Mouse (Mus musculus) intestine, embryonic 16.5 days (tissue): Measurements from ENCODE around the gene Dusp16. TPM values are rescaled to one million over a fixed set of nuclear protein-coding genes. Genes with fewer than 3 reads are reported as not detected.

Source experiments
- ATAC-seq: fragments of 200-750 bp; cut with Nextera tagmentation; 2 replicates; pipeline ENCODE4 v1.8.0; 2017; ENCODE audit warnings: moderate TSS enrichment, moderate library complexity
- H3K27ac ChIP-seq: fragments of 300-500 bp; sonication (generic); 2 replicates; pipeline ENCODE4 v1.5.1; 2014; ENCODE audit warnings: mild to moderate bottlenecking, low read length
- H3K27me3 ChIP-seq: fragments of 300-500 bp; sonication (generic); replicated peaks from 2 replicates; pipeline ENCODE4 v1.6.1; 2014; ENCODE audit warnings: low read length, control low read depth, mixed read lengths; ENCODE audit not compliant: control insufficient read depth, insufficient read depth
- H3K36me3 ChIP-seq: fragments of 300-500 bp; sonication (generic); 2 replicates; pipeline ENCODE4 v1.6.1; 2014; ENCODE audit warnings: low read length, control low read depth; ENCODE audit not compliant: control insufficient read depth, insufficient read depth
- H3K4me1 ChIP-seq: fragments of 300-500 bp; sonication (generic); 2 replicates; pipeline ENCODE4 v1.6.1; 2014; ENCODE audit warnings: low read length, control low read depth, mixed read lengths; ENCODE audit not compliant: control insufficient read depth, insufficient read depth
- H3K4me2 ChIP-seq: fragments of 300-500 bp; sonication (generic); 2 replicates; pipeline ENCODE4 v1.6.1; 2014; ENCODE audit warnings: low read depth, low read length, control low read depth
- H3K4me3 ChIP-seq: fragments of 300-500 bp; sonication (generic); 2 replicates; pipeline ENCODE4 v1.5.1; 2014; ENCODE audit warnings: mild to moderate bottlenecking, low read length
- H3K9ac ChIP-seq: fragments of 300-500 bp; sonication (generic); 2 replicates; pipeline ENCODE4 v1.6.1; 2014; ENCODE audit warnings: low read depth, low read length
- H3K9me3 ChIP-seq: fragments of 300-500 bp; sonication (generic); 2 replicates; pipeline ENCODE4 v1.6.1; 2016; ENCODE audit warnings: low read length, control low read depth; ENCODE audit not compliant: control insufficient read depth
- WGBS: fragments of 180-500 bp; shearing (Covaris S2); extraction: QIAGEN DNeasy Blood & Tissue Kit; methylation state at CpG from one replicate; pipeline ENCODE4 v1.1.7; 2014; 5-methylcytosine and 5-hydroxymethylcytosine counted together
- polyA plus RNA-seq: library from polyadenylated mRNA; unstranded; fragments of >200 nt; fragmentation: Nextera tagmentation; extraction: Ambion mirVana; gene quantifications from 2 replicates; pipeline ENCODE4 v1.2.1, GENCODE M21; 2015

The Dusp16 gene
- polyA plus RNA-seq, 1 experiment from 2014 or later = 11.9 TPM

DNA sequence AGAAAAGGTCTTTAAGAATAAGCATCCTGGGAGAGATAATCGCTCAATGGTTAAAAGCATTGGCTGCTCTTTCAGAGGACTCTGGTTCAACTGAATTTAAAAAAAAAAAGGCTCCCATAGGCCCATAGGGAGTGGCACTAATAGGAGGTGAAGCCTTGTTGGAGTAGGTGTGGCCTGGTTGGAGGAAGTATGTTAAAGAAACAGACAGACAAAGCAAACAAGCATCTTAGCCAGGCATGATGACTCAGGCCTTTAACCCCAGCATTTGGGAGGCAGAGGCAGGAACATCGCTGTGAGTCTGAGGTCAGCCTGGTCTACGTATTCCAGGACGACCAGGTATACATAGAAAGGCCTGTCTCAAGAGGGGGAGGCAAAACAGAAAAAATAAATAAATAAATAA, 39.0 kb downstream of the Dusp16 start:
- peak; percentile 24; the same call in 1 of the 2 replicates for ATAC-seq
- WGBS = 89% methylated on average over 4 of the region's 4 CpGs
- H3K4me3 ChIP-seq = no peak overlapping the region

DNA sequence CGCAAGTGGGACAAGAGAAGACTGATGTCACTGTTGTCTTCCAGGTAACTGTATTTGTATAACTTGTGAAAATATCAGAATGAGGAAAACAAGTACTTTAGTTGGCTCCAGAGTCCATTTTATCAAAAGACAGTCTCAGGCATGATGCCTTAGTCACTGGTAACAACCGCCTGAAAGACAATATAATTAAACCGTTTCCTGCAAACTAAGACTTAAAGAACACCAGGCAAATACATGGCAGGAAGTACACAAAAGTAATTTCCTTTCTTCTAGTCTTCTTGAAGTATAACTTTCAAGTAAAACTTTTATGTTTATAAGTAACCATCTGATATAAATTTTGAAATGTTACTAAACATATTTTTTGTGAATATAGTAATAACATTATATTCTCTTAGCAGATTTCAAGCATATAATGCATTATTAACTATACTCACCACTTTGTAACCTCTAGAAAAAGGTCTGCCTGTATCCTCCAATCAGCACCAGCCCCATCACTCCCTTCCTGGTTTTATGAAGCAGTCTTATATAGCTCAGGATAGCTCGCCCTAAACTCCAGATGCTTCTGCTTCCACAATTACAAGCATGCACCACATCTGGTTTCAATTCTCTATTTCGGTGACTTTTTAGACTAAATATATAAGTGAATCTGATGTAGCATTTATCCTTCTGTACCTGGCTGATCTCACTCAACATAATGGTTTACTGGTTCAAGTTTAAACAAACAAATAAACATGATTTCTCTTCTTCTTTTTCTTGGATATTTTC, 40.4 kb downstream of the Dusp16 start:
- Histone ChIP-seq H3K36me3 (0 out of 2 replicates have a peak, but pooled peaks cover 4% of the 10 kb centered on the region), H3K9ac (no peak overlapping the region), H3K4me2 (no peak overlapping the region), H3K27ac (peak overlapping the region; percentile 40), H3K4me1 (no peaks in the 10 kb centered on the region), H3K4me3 (no peak overlapping the region), H3K9me3 (no peaks in the 10 kb centered on the region), H3K27me3 (no peaks in the 10 kb centered on the region)
- ATAC-seq = no peak
- 78% methylated on average over 5 of the region's 5 CpGs for WGBS

More for the DNA sequence above, 39.0 kb downstream of the Dusp16 start:
- H3K4me1 ChIP-seq = no peaks in the 10 kb centered on the region
- no peak overlapping the region for H3K27ac ChIP-seq
- H3K4me2 ChIP-seq = no peak overlapping the region
- no peaks in the 10 kb centered on the region for H3K9me3 ChIP-seq
- H3K27me3 ChIP-seq = no peaks in the 10 kb centered on the region
- H3K9ac ChIP-seq = no peak overlapping the region
- H3K36me3 ChIP-seq = 0 out of 2 replicates have a peak, but pooled peaks cover 4% of the 10 kb centered on the region

- Histone ChIP-seq H3K36me3 (0 out of 2 replicates have a peak, but pooled peaks cover 4% of the 10 kb centered on the region), H3K4me3 (no peak overlapping the region), H3K9ac (no peak overlapping the region), H3K9me3 (no peaks in the 10 kb centered on the region), H3K27ac (peak overlapping the region; percentile 40; the same call in 1 of the 2 replicates), H3K27me3 (no peaks in the 10 kb centered on the region), H3K4me2 (no peak overlapping the region), H3K4me1 (no peaks in the 10 kb centered on the region)
- peak; percentile 90 for ATAC-seq
- 81% methylated on average over 4 of the region's 4 CpGs for WGBS
Observed at GRCm38 (mm10) chr6:134751087-134751486, 41.3 kb downstream of the Dusp16 start.

- Histone ChIP-seq H3K4me3 (no peak overlapping the region), H3K27ac (no peak overlapping the region), H3K4me1 (no peaks in the 10 kb centered on the region), H3K9me3 (no peaks in the 10 kb centered on the region), H3K9ac (no peak overlapping the region), H3K36me3 (0 out of 2 replicates have a peak, but pooled peaks cover 4% of the 10 kb centered on the region), H3K4me2 (no peak overlapping the region), H3K27me3 (no peaks in the 10 kb centered on the region)
- no peak for ATAC-seq
- WGBS = 87% methylated on average over 3 of the region's 3 CpGs
Observed at GRCm38 (mm10) chr6:134748126-134748525, 44.3 kb downstream of the Dusp16 start.

DNA sequence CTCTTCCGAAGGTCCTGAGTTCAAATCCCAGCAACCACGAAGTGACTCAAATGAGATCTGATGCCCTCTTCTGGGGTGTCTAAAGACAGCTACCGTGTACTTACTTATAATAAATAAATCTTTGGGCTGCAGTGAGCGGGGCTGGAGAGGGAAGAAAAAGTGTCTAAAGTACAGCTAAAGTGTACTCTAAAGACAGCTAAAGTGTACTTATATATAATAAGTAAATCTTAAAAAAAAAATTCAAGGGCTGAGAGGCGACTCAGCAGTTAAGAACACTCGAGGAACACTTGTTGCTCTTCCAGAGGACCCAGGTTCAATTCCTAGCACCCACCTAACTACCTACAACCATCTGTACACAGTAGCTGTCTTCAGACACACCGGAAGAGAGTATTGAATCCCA, 46.5 kb downstream of the Dusp16 start:
- Histone ChIP-seq H3K9me3 (no peaks in the 10 kb centered on the region), H3K27me3 (no peaks in the 10 kb centered on the region), H3K4me3 (no peak overlapping the region), H3K27ac (no peak overlapping the region), H3K9ac (no peak overlapping the region), H3K4me1 (no peaks in the 10 kb centered on the region), H3K36me3 (0 out of 2 replicates have a peak, but pooled peaks cover 4% of the 10 kb centered on the region), H3K4me2 (no peak overlapping the region)
- WGBS = 94% methylated on average over 7 of the region's 7 CpGs
- ATAC-seq = no peak

DNA sequence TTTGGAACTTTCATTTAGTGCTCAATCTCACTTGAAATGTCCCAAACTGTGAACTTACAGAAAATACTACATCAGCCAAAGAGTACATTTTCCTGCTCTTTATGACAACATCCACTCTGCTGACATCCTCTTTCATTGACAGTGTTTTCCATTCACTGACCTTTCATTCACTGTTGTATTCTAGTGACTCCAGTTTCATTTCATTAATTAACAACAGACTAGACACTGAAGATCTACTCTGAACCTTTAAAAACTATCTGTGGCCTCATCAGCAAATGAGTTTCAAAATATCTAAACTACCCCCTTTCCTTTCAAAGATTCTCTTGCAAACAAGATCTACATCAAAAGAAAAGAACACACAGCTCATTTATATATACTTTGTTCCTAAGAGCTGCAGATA, 48.9 kb downstream of the Dusp16 start:
- Histone ChIP-seq H3K27ac (no peak overlapping the region), H3K4me2 (no peak overlapping the region), H3K9ac (no peak overlapping the region), H3K36me3 (peaks cover 7% of the 10 kb centered on the region), H3K27me3 (no peaks in the 10 kb centered on the region), H3K4me1 (no peaks in the 10 kb centered on the region), H3K9me3 (no peaks in the 10 kb centered on the region), H3K4me3 (no peak overlapping the region)
- no peak for ATAC-seq

- WGBS = 84% methylated on average over 3 of the region's 3 CpGs
- H3K9ac ChIP-seq = no peak overlapping the region
- no peak for ATAC-seq
- H3K27ac ChIP-seq = no peak overlapping the region
- no peaks in the 10 kb centered on the region for H3K27me3 ChIP-seq
- H3K9me3 ChIP-seq = no peaks in the 10 kb centered on the region
- H3K4me1 ChIP-seq = peaks cover 7% of the 10 kb centered on the region
- peaks cover 9% of the 10 kb centered on the region for H3K36me3 ChIP-seq
- no peak overlapping the region for H3K4me2 ChIP-seq
- no peak overlapping the region for H3K4me3 ChIP-seq
Observed at GRCm38 (mm10) chr6:134736853-134737252, 55.6 kb downstream of the Dusp16 start.

- Histone ChIP-seq H3K4me2 (no peak overlapping the region), H3K4me3 (no peak overlapping the region), H3K9me3 (no peaks in the 10 kb centered on the region), H3K27ac (no peak overlapping the region), H3K9ac (no peak overlapping the region), H3K27me3 (no peaks in the 10 kb centered on the region), H3K4me1 (peaks cover 13% of the 10 kb centered on the region), H3K36me3 (peaks cover 5% of the 10 kb centered on the region)
- WGBS = 37% methylated on average over 5 of the region's 5 CpGs
- no peak for ATAC-seq
Observed at GRCm38 (mm10) chr6:134733800-134734221, 58.6 kb downstream of the Dusp16 start.

DNA sequence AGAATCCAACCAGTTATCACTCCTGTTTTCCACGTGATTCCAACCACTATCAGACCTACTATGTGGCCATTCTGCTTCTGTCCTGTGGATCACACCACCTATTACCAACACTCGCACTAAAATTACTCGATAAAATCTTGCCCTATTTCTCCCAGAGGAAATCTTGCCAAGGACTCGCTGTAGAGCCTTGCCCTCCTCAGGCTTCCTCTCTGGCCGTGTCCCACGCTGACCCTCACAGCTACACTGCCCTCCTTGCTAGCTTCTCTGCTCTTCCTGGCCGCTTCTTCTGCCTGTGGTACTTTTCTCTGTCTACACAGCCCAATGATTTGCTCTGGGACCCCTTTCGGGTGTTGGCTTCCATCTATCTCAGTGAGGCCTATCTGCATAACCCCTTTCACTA, 59.6 kb downstream of the Dusp16 start:
- no peak overlapping the region; the same call in 1 of the 2 replicates for H3K27ac ChIP-seq
- no peak for ATAC-seq
- no peak overlapping the region for H3K4me3 ChIP-seq
- no peak overlapping the region for H3K4me2 ChIP-seq
- 85% methylated on average over 8 of the region's 8 CpGs for WGBS
- H3K9ac ChIP-seq = no peak overlapping the region
- no peaks in the 10 kb centered on the region for H3K9me3 ChIP-seq
- no peaks in the 10 kb centered on the region for H3K27me3 ChIP-seq
- peaks cover 13% of the 10 kb centered on the region for H3K4me1 ChIP-seq
- H3K36me3 ChIP-seq = no peaks in the 10 kb centered on the region; the same call in 1 of the 2 replicates
